Mouse (Mus musculus) frontal cortex, postnatal 36 days (tissue): ENCODE measurements at regions not wholly inside any gene's neighbourhood (a gene's known extent, or its start where the extent isn't known, plus 50 kb on each side); places are given as distances from the start of the nearest gene placed in this dataset.

Experiments
- DNase-seq, 2 experiments: peaks; one replicate each; pipeline ENCODE4 v3.0.0; 2022; ENCODE audit warnings: low spot score in 2 of 2

GRCm38 (mm10) chr16:22750725-22751287 is 60.6 kb downstream of the Crygs start:
- DNase-seq = no peak

GRCm38 (mm10) chr16:22744121-22744855 is 67.1 kb downstream of the Crygs start:
- no peak for DNase-seq

- no peak for DNase-seq
Measured at GRCm38 (mm10) chr16:22743461-22743860, 67.9 kb downstream of the Crygs start.

GRCm38 (mm10) chr16:22741496-22741895 is 69.9 kb downstream of the Crygs start:
- DNase-seq = no peak

GRCm38 (mm10) chr16:22734529-22735022 is 76.8 kb downstream of the Crygs start:
- DNase-seq = peak in 1 of 2 experiments; percentile 1

GRCm38 (mm10) chr16:22733772-22734528 is 76.9 kb upstream of the Dgkg start:
- DNase-seq = no peak

- no peak for DNase-seq
Measured at GRCm38 (mm10) chr16:22729096-22729495, 72.1 kb upstream of the Dgkg start.

GRCm38 (mm10) chr16:22725261-22725660 is 68.2 kb upstream of the Dgkg start:
- peak; percentile 13 to 14 for DNase-seq

- DNase-seq = no peak
Measured at GRCm38 (mm10) chr16:22723333-22723732, 66.3 kb upstream of the Dgkg start.

- DNase-seq = peak; percentile 12 to 19
Measured at GRCm38 (mm10) chr16:22719791-22720190, 62.8 kb upstream of the Dgkg start.

GRCm38 (mm10) chr16:22719304-22719703 is 62.3 kb upstream of the Dgkg start:
- DNase-seq = no peak

GRCm38 (mm10) chr16:22717462-22717861 is 60.4 kb upstream of the Dgkg start:
- DNase-seq = no peak

GRCm38 (mm10) chr16:22716306-22716830 is 59.3 kb upstream of the Dgkg start:
- no peak for DNase-seq

- DNase-seq = no peak
Measured at GRCm38 (mm10) chr16:22714315-22714714, 57.3 kb upstream of the Dgkg start.

GRCm38 (mm10) chr16:22708768-22709167 is 51.7 kb upstream of the Dgkg start:
- no peak for DNase-seq
